Mouse (Mus musculus) liver, postnatal 0 days (tissue): ENCODE data around the gene Prkch.
A peak's percentile ranks its signal among the peaks of the same experiment; 100 is the strongest.

Experiments
- CTCF ChIP-seq: sonication (generic); IDR thresholded peaks from 2 replicates; pipeline ENCODE4 v1.5.1; 2016; ENCODE audit warnings: antibody characterized with exemption, low read depth
- EP300 ChIP-seq: IDR thresholded peaks from 2 replicates; pipeline ENCODE4 v1.6.1; 2016; ENCODE audit warnings: antibody characterized with exemption, low read depth, mild to moderate bottlenecking

GRCm38 (mm10) chr12:73779332-73780231 lies 195.0 kb downstream of the Prkch start:
- no peak for TF ChIP-seq CTCF
- peak; percentile 48 for TF ChIP-seq EP300
